Mouse (Mus musculus) heart, postnatal 10 days (tissue): ENCODE data around the gene Dmrt3. TPM values are rescaled to one million over a fixed set of nuclear protein-coding genes. Genes with fewer than 3 reads are reported as not detected.

ENCODE experiments used
- DNase-seq, 2 experiments: peaks; one replicate each; pipeline ENCODE4 v3.0.0; 2021
- intact Hi-C: fragments of 180-260 bp; cut with DNase I; formaldehyde crosslinking; loops from one replicate; pipeline ENCODE4 v1.15.1; 2025
- total RNA-seq, 2 experiments: library from RNA; stranded (reverse); gene quantifications; 2 replicates each; pipeline ENCODE4 v1.2.3; 2021

Gene Dmrt3
- total RNA-seq, 2 experiments from 2014 or later: not detected

DNA sequence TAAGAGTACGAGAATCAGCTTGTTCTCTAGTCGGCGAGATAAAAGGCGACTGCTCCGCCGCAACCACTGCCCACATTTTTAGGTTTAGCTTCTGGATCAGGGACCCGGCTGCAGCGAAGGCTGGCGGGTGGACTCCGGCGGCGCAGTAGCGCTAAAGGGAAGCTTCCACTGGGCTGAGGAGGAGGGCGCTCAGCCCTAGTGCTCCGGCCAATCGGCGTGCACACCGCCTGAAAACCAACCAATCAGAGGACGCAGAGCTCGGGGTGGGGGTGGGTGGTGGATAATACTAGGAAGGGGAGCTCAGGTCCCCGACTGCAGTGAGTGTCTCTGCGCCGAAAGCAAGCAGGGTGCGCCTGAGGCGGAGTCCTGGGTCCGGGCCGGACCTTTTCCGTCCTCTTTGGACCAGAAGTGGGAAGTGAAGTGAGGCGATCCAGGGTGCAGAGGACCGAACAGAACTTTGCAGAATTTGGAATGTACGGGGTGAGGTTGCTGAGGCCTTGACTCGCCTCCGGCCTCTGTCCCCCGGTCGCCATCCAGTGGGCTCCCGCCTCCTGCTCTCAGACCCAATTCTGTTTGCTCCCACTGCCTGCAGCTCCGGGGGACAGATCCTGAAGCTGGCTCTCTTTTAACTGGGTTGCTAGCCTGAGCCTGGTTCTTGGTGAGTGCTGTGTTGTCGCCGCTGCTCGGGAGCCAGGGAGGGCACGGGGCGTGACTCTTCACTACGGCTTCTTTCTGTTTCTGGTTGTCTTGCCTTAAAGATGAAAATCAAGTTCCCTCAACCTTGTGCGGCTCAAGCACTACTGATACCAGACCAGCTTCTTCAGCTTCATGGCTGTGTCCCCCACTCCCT is 62.2 kb downstream of the Dmrt3 start, which contains the start of gene Dmrt2:
Dmrt2 (plus strand) TSS at position 311 of the 850 bp plus-strand sequence.
- intact Hi-C loops: loop anchor here (5.0 kb wide), 1 partner anchor 365 kb away; no protein-coding TSS in a partner anchor
- DNase-seq: peak; percentile 72 to 73

Other genes starting within 250 kb of the Dmrt3 start
- not detected for gene Dmrt1, start 104.7 kb upstream of the Dmrt3 start, total RNA-seq
- gene Dmrt2, start 62.1 kb downstream of the Dmrt3 start, total RNA-seq: under 1 TPM; 0.36 to 0.42 TPM